Mouse (Mus musculus) ES-E14 (cell line): Measurements from ENCODE around the gene Btbd8.

Source experiments
- CHD2 ChIP-seq: IDR thresholded peaks from 2 replicates; pipeline ENCODE4 v1.6.1; 2014; ENCODE audit warnings: mild to moderate bottlenecking, low read depth, low read length, inconsistent platforms
- HCFC1 ChIP-seq: IDR thresholded peaks from 2 replicates; pipeline ENCODE4 v1.6.1; 2012; ENCODE audit warnings: low read length, inconsistent platforms, borderline replicate concordance; ENCODE audit not compliant: insufficient read depth
- MAFK ChIP-seq: IDR thresholded peaks from 2 replicates; pipeline ENCODE4 v1.6.1; 2014; ENCODE audit warnings: mild to moderate bottlenecking, low read depth, low read length, inconsistent platforms; ENCODE audit not compliant: insufficient read depth
- ZC3H11A ChIP-seq: IDR thresholded peaks from 2 replicates; pipeline ENCODE4 v1.6.1; 2012; ENCODE audit warnings: low read depth, mild to moderate bottlenecking, inconsistent platforms, low read length, borderline replicate concordance
- ZNF384 ChIP-seq: IDR thresholded peaks from 2 replicates; pipeline ENCODE4 v1.6.1; 2012; ENCODE audit warnings: low read depth, low read length, inconsistent platforms

DNA sequence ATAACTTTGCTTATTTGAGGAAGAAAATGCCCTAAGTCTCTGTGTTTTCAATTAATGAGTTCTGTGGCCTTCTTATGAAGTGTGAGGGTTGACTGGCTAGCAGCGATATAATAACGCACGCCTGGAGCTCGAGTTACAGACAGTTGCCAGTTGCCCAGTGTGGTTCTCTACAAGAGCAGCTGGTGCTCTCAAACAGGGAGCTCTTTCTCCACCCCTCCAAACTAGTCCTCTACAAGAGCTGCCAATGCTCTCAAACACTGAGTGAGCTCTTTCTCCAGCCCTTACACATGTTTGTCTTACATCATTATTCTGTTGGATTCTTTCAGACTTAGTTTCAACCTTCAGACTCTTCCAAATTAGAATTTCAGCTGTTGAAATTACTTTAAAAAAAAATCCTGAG lies 26.5 kb upstream of the Btbd8 start:
- no peak for TF ChIP-seq HCFC1
- no peak for TF ChIP-seq MAFK
- TF ChIP-seq CHD2: no peak
- no peak for TF ChIP-seq ZNF384
- no peak for TF ChIP-seq ZC3H11A
